Mouse (Mus musculus) cortical plate, adult 2 months (tissue): ENCODE measurements around the gene 4933416C03Rik. TPM values are rescaled to one million over a fixed set of nuclear protein-coding genes. Genes with fewer than 3 reads are reported as not detected.

ENCODE experiments used
- H3K27ac ChIP-seq: fragments of 200-500 bp; 2 replicates; pipeline ENCODE4 v1.5.1; 2012; ENCODE audit warnings: low read length, control low read depth, inconsistent platforms; ENCODE audit not compliant: insufficient read depth
- H3K4me1 ChIP-seq: fragments of 200-500 bp; 2 replicates; pipeline ENCODE4 v1.6.1; 2011; ENCODE audit warnings: low read length; ENCODE audit not compliant: control insufficient read depth, insufficient read depth
- H3K4me3 ChIP-seq: fragments of 200-500 bp; 2 replicates; pipeline ENCODE4 v1.5.1; 2011; ENCODE audit warnings: mild to moderate bottlenecking, low read length, control low read depth; ENCODE audit not compliant: insufficient read depth
- CTCF ChIP-seq: fragments of 200-500 bp; IDR thresholded peaks from 2 replicates; pipeline ENCODE4 v1.5.1; 2011; ENCODE audit warnings: mild to moderate bottlenecking, control low read depth, low read length; ENCODE audit not compliant: insufficient read depth; ENCODE audit errors: extremely low read depth
- POLR2A ChIP-seq: fragments of 200-500 bp; IDR thresholded peaks from 2 replicates; pipeline ENCODE4 v1.6.1; 2011; ENCODE audit warnings: mild to moderate bottlenecking, low read length, control low read depth; ENCODE audit not compliant: insufficient read depth; ENCODE audit errors: extremely low read depth
- polyA plus RNA-seq: library from polyadenylated mRNA; depleted of rRNA; stranded (reverse); fragments of >200 nt; gene quantifications from 2 replicates; pipeline ENCODE4 v1.2.3, GENCODE M21; 2012; rRNA removed

The 4933416C03Rik gene
- polyA plus RNA-seq: not detected in 2 replicates

DNA sequence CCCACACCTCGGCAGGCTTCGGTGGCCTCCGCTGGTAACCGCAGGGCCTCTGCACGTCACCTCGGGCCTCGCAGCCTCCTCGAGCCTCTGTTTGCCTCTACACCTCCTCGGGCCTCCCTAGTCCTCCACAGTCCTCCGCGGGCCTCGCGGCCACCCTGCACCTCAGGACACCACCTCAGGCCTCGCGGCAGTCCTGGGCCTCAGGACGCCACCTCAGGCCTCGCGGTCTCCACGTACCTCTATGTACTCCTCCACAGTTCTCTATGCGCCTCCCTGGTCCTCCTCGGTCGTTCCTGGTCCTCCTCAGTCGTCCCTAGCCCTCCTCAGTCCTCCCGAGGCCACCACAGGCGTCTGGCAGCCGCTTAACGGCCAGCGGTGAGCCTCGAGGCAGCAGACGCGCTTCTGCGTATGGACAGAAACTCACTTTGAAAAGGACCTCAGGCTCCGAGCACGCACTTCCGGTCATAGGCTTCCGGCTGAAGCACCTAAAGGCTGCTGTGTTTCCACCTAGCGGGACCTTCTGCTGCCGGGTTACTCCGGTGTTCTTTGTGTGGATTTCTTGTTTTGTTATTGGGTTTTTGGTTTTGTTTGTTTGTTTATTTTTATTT lies at the start of gene 4933416C03Rik:
TSS of gene 4933416C03Rik (minus strand) at position 51 of the 608 bp plus-strand sequence.
- Histone ChIP-seq H3K4me1 (peaks cover 4% of the 10 kb centered on the region; the same call in 1 of the 2 replicates), H3K4me3 (no peak within 1 kb of the TSS), H3K27ac (no peak within 1 kb of the TSS)
- TF ChIP-seq CTCF (no peak), POLR2A (no peak)

GRCm38 (mm10) chr10:116162338-116162737 lies 48.6 kb upstream of the 4933416C03Rik start:
- no peak overlapping the region for H3K4me3 ChIP-seq
- H3K4me1 ChIP-seq: no peaks in the 10 kb centered on the region
- TF ChIP-seq CTCF (no peak), POLR2A (no peak)
- no peak overlapping the region for H3K27ac ChIP-seq

- no peak for TF ChIP-seq CTCF
- TF ChIP-seq POLR2A: no peak
These were observed 43.0 kb upstream of the 4933416C03Rik start for GRCm38 (mm10) chr10:116156699-116157098.

DNA sequence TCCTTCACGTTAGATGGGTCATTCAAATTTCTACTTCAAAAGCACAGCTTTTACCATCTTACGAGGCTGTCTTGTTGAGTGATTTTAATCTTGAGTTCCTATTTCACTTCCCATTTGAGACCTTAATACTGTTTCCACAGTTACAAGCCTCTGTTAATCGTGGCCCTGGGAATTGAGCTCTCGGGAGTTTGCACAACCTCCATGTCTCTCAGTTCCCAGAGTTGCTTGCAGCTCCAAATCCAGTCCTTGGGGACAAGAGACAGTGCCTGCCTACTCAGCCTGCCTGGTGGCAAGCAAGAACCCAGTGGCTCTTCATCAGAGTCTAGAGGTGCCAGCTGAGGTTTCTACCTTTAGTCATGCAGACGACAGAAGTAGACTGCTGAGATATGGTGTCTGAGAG lies 41.0 kb upstream of the 4933416C03Rik start:
- no peaks in the 10 kb centered on the region for H3K4me1 ChIP-seq
- no peak overlapping the region for H3K27ac ChIP-seq
- H3K4me3 ChIP-seq: no peak overlapping the region
- TF ChIP-seq POLR2A (no peak), CTCF (no peak)

More at GRCm38 (mm10) chr10:116156699-116157098, 43.0 kb upstream of the 4933416C03Rik start:
- H3K27ac ChIP-seq: no peak overlapping the region
- no peak overlapping the region for H3K4me3 ChIP-seq
- H3K4me1 ChIP-seq: no peaks in the 10 kb centered on the region

DNA sequence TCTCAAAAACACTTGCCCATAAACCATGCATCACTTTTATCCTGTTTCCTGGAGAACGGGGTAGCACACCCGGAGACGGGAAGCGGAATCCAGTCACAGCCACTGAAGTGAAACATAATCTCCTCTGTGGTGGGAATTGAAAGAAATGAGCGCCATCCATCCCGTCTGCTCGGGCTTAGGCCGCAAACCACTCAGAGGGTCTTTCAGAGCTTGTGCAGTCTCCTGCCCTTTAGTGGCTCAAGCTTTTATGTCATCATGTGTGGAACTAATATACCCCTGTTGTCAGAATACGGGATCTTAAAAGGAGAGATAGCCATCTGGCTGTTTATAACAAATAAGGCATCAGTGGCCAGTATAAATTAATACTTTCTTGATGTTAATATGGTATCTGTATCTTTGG lies 32.4 kb upstream of the 4933416C03Rik start:
- no peaks in the 10 kb centered on the region for H3K4me1 ChIP-seq
- no peak overlapping the region for H3K4me3 ChIP-seq
- no peak for TF ChIP-seq CTCF
- no peak for TF ChIP-seq POLR2A
- no peak overlapping the region for H3K27ac ChIP-seq

- H3K27ac ChIP-seq: no peak overlapping the region
These were observed 30.0 kb upstream of the 4933416C03Rik start for GRCm38 (mm10) chr10:116143684-116144083.

GRCm38 (mm10) chr10:116140226-116140625 lies 26.5 kb upstream of the 4933416C03Rik start:
- Histone ChIP-seq H3K4me3 (no peak overlapping the region), H3K4me1 (no peaks in the 10 kb centered on the region), H3K27ac (no peak overlapping the region)
- TF ChIP-seq POLR2A (no peak), CTCF (no peak)

More at GRCm38 (mm10) chr10:116143684-116144083, 30.0 kb upstream of the 4933416C03Rik start:
- Histone ChIP-seq H3K4me1 (no peaks in the 10 kb centered on the region), H3K4me3 (no peak overlapping the region)
- no peak for TF ChIP-seq POLR2A
- TF ChIP-seq CTCF: no peak

GRCm38 (mm10) chr10:116135187-116135586 lies 21.5 kb upstream of the 4933416C03Rik start:
- Histone ChIP-seq H3K4me3 (no peak overlapping the region), H3K27ac (no peak overlapping the region), H3K4me1 (no peaks in the 10 kb centered on the region)
- TF ChIP-seq CTCF (no peak), POLR2A (no peak)

- Histone ChIP-seq H3K4me1 (no peaks in the 10 kb centered on the region), H3K4me3 (no peak overlapping the region), H3K27ac (no peak overlapping the region)
- no peak for TF ChIP-seq CTCF
- no peak for TF ChIP-seq POLR2A
These were observed 18.5 kb upstream of the 4933416C03Rik start for GRCm38 (mm10) chr10:116132233-116132632.

GRCm38 (mm10) chr10:116131223-116131622 lies 17.5 kb upstream of the 4933416C03Rik start:
- no peak overlapping the region for H3K4me3 ChIP-seq
- H3K4me1 ChIP-seq: no peaks in the 10 kb centered on the region
- H3K27ac ChIP-seq: no peak overlapping the region
- TF ChIP-seq POLR2A: no peak
- TF ChIP-seq CTCF: no peak

- no peak for TF ChIP-seq CTCF
- TF ChIP-seq POLR2A: no peak
- Histone ChIP-seq H3K4me1 (no peaks in the 10 kb centered on the region), H3K4me3 (no peak overlapping the region), H3K27ac (no peak overlapping the region)
These were observed 16.7 kb upstream of the 4933416C03Rik start for GRCm38 (mm10) chr10:116130401-116130800.
